Mouse (Mus musculus): ENCODE results near the gene Sema4c. TPM values are rescaled to one million over a fixed set of nuclear protein-coding genes. Genes with fewer than 3 reads are reported as not detected.

The Sema4c gene
- polyA plus RNA-seq, 1 experiment from 2014 or later: 2.0 TPM

GRCm38 (mm10) chr1:36563632-36564031, 5.5 kb upstream of the Sema4c start:
- H3K36me3 ChIP-seq (ENCODE audit: control insufficient read depth, insufficient read depth): no peaks in the 10 kb centered on the region
- ATAC-seq (ENCODE audit: low read depth): no peak
- no peaks in the 10 kb centered on the region for H3K9me3 ChIP-seq (replicated peaks; ENCODE audit: control insufficient read depth, low read length)
- WGBS (ENCODE audit: insufficient replicate concordance): 37% methylated on average over 4 of the region's 4 CpGs
- H3K4me3 ChIP-seq (ENCODE audit: low read depth, low read length): no peak overlapping the region
- no peak overlapping the region for H3K27ac ChIP-seq (ENCODE audit: low read length)
- no peak overlapping the region for H3K4me2 ChIP-seq (ENCODE audit: low read depth, low read length)
- peaks cover 20% of the 10 kb centered on the region for H3K27me3 ChIP-seq (ENCODE audit: control insufficient read depth, insufficient read depth, low read depth, low read length)
- no peaks in the 10 kb centered on the region for H3K4me1 ChIP-seq (ENCODE audit: control insufficient read depth, low read depth, low read length)
- H3K9ac ChIP-seq (ENCODE audit: low read depth, low read length): no peak overlapping the region

- H3K27ac ChIP-seq (ENCODE audit: low read length): no peak overlapping the region
- peaks cover 24% of the 10 kb centered on the region for H3K27me3 ChIP-seq (ENCODE audit: control insufficient read depth, insufficient read depth, low read depth, low read length)
- no peaks in the 10 kb centered on the region for H3K9me3 ChIP-seq (replicated peaks; ENCODE audit: control insufficient read depth, low read length)
- 69% methylated on average over 2 of the region's 2 CpGs for WGBS (ENCODE audit: insufficient replicate concordance)
- ATAC-seq (ENCODE audit: low read depth): no peak
- H3K4me3 ChIP-seq (ENCODE audit: low read depth, low read length): no peak overlapping the region
- H3K9ac ChIP-seq (ENCODE audit: low read depth, low read length): no peak overlapping the region
- H3K36me3 ChIP-seq (ENCODE audit: control insufficient read depth, insufficient read depth): no peaks in the 10 kb centered on the region
- no peaks in the 10 kb centered on the region for H3K4me1 ChIP-seq (ENCODE audit: control insufficient read depth, low read depth, low read length)
- H3K4me2 ChIP-seq (ENCODE audit: low read depth, low read length): no peak overlapping the region
Measured at GRCm38 (mm10) chr1:36563197-36563596, 5.0 kb upstream of the Sema4c start.

GRCm38 (mm10) chr1:36562388-36562787, 4.2 kb upstream of the Sema4c start:
- Histone ChIP-seq H3K27ac (ENCODE audit: low read length) (no peak overlapping the region), H3K9me3 (replicated peaks; ENCODE audit: control insufficient read depth, low read length) (no peaks in the 10 kb centered on the region), H3K36me3 (ENCODE audit: control insufficient read depth, insufficient read depth) (no peaks in the 10 kb centered on the region), H3K4me2 (ENCODE audit: low read depth, low read length) (no peak overlapping the region), H3K9ac (ENCODE audit: low read depth, low read length) (no peak overlapping the region), H3K4me3 (ENCODE audit: low read depth, low read length) (no peak overlapping the region), H3K27me3 (ENCODE audit: control insufficient read depth, insufficient read depth, low read depth, low read length) (peaks cover 32% of the 10 kb centered on the region), H3K4me1 (ENCODE audit: control insufficient read depth, low read depth, low read length) (no peaks in the 10 kb centered on the region)
- ATAC-seq (ENCODE audit: low read depth): no peak
- WGBS (ENCODE audit: insufficient replicate concordance): 51% methylated on average over 4 of the region's 4 CpGs

- no peak overlapping the region for H3K9ac ChIP-seq (ENCODE audit: low read depth, low read length)
- H3K4me2 ChIP-seq (ENCODE audit: low read depth, low read length): no peak overlapping the region
- no peak overlapping the region for H3K27ac ChIP-seq (ENCODE audit: low read length)
- H3K4me1 ChIP-seq (ENCODE audit: control insufficient read depth, low read depth, low read length): peaks cover 3% of the 10 kb centered on the region
- no peaks in the 10 kb centered on the region for H3K9me3 ChIP-seq (replicated peaks; ENCODE audit: control insufficient read depth, low read length)
- H3K27me3 ChIP-seq (ENCODE audit: control insufficient read depth, insufficient read depth, low read depth, low read length): peaks cover 47% of the 10 kb centered on the region
- no peaks in the 10 kb centered on the region for H3K36me3 ChIP-seq (ENCODE audit: control insufficient read depth, insufficient read depth)
- ATAC-seq (ENCODE audit: low read depth): no peak
- H3K4me3 ChIP-seq (ENCODE audit: low read depth, low read length): no peak overlapping the region
- 38% methylated on average over 6 of the region's 6 CpGs for WGBS (ENCODE audit: insufficient replicate concordance)
Measured at GRCm38 (mm10) chr1:36560903-36561302, 2.8 kb upstream of the Sema4c start.

GRCm38 (mm10) chr1:36559888-36560287, 1.7 kb upstream of the Sema4c start:
- H3K27me3 ChIP-seq (ENCODE audit: control insufficient read depth, insufficient read depth, low read depth, low read length): peaks cover 57% of the 10 kb centered on the region
- no peak overlapping the region for H3K4me3 ChIP-seq (ENCODE audit: low read depth, low read length)
- 30% methylated on average over 5 of the region's 5 CpGs for WGBS (ENCODE audit: insufficient replicate concordance)
- no peaks in the 10 kb centered on the region for H3K9me3 ChIP-seq (replicated peaks; ENCODE audit: control insufficient read depth, low read length)
- no peak for ATAC-seq (ENCODE audit: low read depth)
- no peak overlapping the region for H3K27ac ChIP-seq (ENCODE audit: low read length)
- no peak overlapping the region for H3K4me2 ChIP-seq (ENCODE audit: low read depth, low read length)
- no peaks in the 10 kb centered on the region for H3K36me3 ChIP-seq (ENCODE audit: control insufficient read depth, insufficient read depth)
- H3K9ac ChIP-seq (ENCODE audit: low read depth, low read length): no peak overlapping the region
- H3K4me1 ChIP-seq (ENCODE audit: control insufficient read depth, low read depth, low read length): peaks cover 7% of the 10 kb centered on the region

GRCm38 (mm10) chr1:36559256-36559655, 1.1 kb upstream of the Sema4c start:
- Histone ChIP-seq H3K4me3 (ENCODE audit: low read depth, low read length) (no peak overlapping the region), H3K36me3 (ENCODE audit: control insufficient read depth, insufficient read depth) (no peaks in the 10 kb centered on the region), H3K4me1 (ENCODE audit: control insufficient read depth, low read depth, low read length) (peaks cover 7% of the 10 kb centered on the region), H3K9me3 (replicated peaks; ENCODE audit: control insufficient read depth, low read length) (no peaks in the 10 kb centered on the region), H3K9ac (ENCODE audit: low read depth, low read length) (no peak overlapping the region), H3K27me3 (ENCODE audit: control insufficient read depth, insufficient read depth, low read depth, low read length) (peaks cover 63% of the 10 kb centered on the region), H3K27ac (ENCODE audit: low read length) (no peak overlapping the region), H3K4me2 (ENCODE audit: low read depth, low read length) (no peak overlapping the region)
- no peak for ATAC-seq (ENCODE audit: low read depth)
- WGBS (ENCODE audit: insufficient replicate concordance): 20% methylated on average over 4 of the region's 4 CpGs

GRCm38 (mm10) chr1:36557457-36558011, 615 bp downstream of the Sema4c start:
- peak overlapping the region; percentile 63 for H3K4me3 ChIP-seq (ENCODE audit: low read depth, low read length)
- H3K9ac ChIP-seq (ENCODE audit: low read depth, low read length): peak overlapping the region; percentile 57
- under 1% methylated on average over 45 of the region's 48 CpGs for WGBS (ENCODE audit: insufficient replicate concordance)
- H3K4me1 ChIP-seq (ENCODE audit: control insufficient read depth, low read depth, low read length): peaks cover 7% of the 10 kb centered on the region
- no peaks in the 10 kb centered on the region for H3K9me3 ChIP-seq (replicated peaks; ENCODE audit: control insufficient read depth, low read length)
- peaks cover 64% of the 10 kb centered on the region for H3K27me3 ChIP-seq (ENCODE audit: control insufficient read depth, insufficient read depth, low read depth, low read length)
- ATAC-seq (ENCODE audit: low read depth): peak; percentile 53
- peak overlapping the region; percentile 68 for H3K4me2 ChIP-seq (ENCODE audit: low read depth, low read length)
- H3K27ac ChIP-seq (ENCODE audit: low read length): peak overlapping the region; percentile 66
- H3K36me3 ChIP-seq (ENCODE audit: control insufficient read depth, insufficient read depth): no peaks in the 10 kb centered on the region; the same call in 1 of the 2 replicates

GRCm38 (mm10) chr1:36556553-36557456, 1.3 kb downstream of the Sema4c start:
- no peaks in the 10 kb centered on the region for H3K9me3 ChIP-seq (replicated peaks; ENCODE audit: control insufficient read depth, low read length)
- peaks cover 64% of the 10 kb centered on the region for H3K27me3 ChIP-seq (ENCODE audit: control insufficient read depth, insufficient read depth, low read depth, low read length)
- peak overlapping the region; percentile 68 for H3K4me2 ChIP-seq (ENCODE audit: low read depth, low read length)
- peak; percentile 68 for ATAC-seq (ENCODE audit: low read depth)
- no peaks in the 10 kb centered on the region; the same call in 1 of the 2 replicates for H3K36me3 ChIP-seq (ENCODE audit: control insufficient read depth, insufficient read depth)
- H3K9ac ChIP-seq (ENCODE audit: low read depth, low read length): peak overlapping the region; percentile 57
- under 1% methylated on average over 52 of the region's 52 CpGs for WGBS (ENCODE audit: insufficient replicate concordance)
- peak overlapping the region; percentile 73 for H3K27ac ChIP-seq (ENCODE audit: low read length)
- peak overlapping the region; percentile 63 for H3K4me3 ChIP-seq (ENCODE audit: low read depth, low read length)
- peaks cover 7% of the 10 kb centered on the region for H3K4me1 ChIP-seq (ENCODE audit: control insufficient read depth, low read depth, low read length)

All from liver, embryonic 16.5 days (tissue).